Mouse (Mus musculus): ENCODE results near the gene Gm10803. TPM values are rescaled to one million over a fixed set of nuclear protein-coding genes. Genes with fewer than 3 reads are reported as not detected.

Gene Gm10803
- polyA plus RNA-seq, 1 experiment from 2014 or later, result not detected

DNA sequence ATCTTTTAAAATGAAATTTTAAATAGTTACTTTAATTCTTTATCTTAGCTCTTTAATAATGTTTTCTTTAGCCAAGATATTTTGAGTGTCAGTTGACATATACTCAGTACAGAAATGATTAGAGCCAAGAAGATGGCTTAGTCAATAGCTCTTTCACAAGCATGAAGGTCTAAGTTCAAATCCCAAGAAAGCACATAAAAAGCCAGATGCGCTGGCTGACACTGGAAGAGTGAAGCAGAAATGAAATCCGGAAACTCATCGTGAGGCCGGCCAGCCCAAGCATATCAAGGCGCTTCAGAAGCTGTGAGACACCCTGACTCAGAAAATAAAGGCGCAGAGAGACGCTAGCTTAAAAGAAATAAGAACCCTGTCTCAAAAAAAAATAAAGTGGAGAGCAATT, 26.5 kb upstream of the Gm10803 start:
- 87% methylated on average over 7 of the region's 7 CpGs for WGBS
- H3K4me1 ChIP-seq (ENCODE audit: control insufficient read depth, insufficient read depth, low read length), result peaks cover 12% of the 10 kb centered on the region
- no peak overlapping the region for H3K27ac ChIP-seq (replicated peaks; ENCODE audit: low read depth, low read length)
- no peak overlapping the region for H3K4me2 ChIP-seq (ENCODE audit: low read depth, low read length)
- H3K36me3 ChIP-seq (ENCODE audit: control insufficient read depth, insufficient read depth, low read length), result no peaks in the 10 kb centered on the region
- H3K9me3 ChIP-seq (ENCODE audit: control insufficient read depth, low read length), result no peaks in the 10 kb centered on the region
- H3K9ac ChIP-seq (ENCODE audit: low read depth, low read length), result no peak overlapping the region
- H3K27me3 ChIP-seq (replicated peaks; ENCODE audit: control insufficient read depth, insufficient read depth, low read length), result no peaks in the 10 kb centered on the region
- ATAC-seq (ENCODE audit: low read depth) (no peak), DNase-seq (ENCODE audit: low spot score) (no peak)
- H3K4me3 ChIP-seq (ENCODE audit: low read depth, low read length), result no peak overlapping the region

DNA sequence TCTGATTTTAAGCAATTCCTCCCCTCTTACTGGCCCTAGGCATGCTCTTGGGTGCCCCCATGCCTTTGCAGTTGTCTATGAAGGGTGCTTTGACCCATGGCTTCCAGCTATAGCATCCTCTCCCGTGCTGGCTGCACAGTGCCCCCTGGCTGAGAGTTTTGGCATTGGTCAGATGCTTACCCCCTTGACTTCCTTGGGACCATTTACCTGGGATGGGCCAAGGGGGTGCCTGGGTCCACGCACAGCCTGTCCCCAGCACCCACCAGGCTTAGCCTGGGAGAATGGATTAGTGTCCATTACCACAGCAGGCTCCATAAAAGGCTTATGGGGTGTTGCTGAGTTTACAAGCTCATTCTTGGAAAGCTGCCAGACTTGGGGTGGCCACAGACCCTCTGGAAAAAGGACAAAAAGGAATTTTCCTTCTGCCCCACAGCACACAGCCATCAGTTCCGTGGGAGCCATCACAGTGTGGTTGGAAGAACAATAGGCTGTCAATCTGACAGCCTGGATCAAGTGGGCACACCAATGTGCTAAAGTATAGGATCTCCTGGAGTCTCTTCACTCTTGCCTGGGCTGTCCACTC, 22.9 kb upstream of the Gm10803 start:
- H3K27ac ChIP-seq (replicated peaks; ENCODE audit: low read depth, low read length), result peak overlapping the region; percentile 19
- WGBS, result 52% methylated on average over 3 of the region's 3 CpGs
- H3K36me3 ChIP-seq (ENCODE audit: control insufficient read depth, insufficient read depth, low read length), result no peaks in the 10 kb centered on the region
- H3K4me3 ChIP-seq (ENCODE audit: low read depth, low read length), result no peak overlapping the region
- H3K4me1 ChIP-seq (ENCODE audit: control insufficient read depth, insufficient read depth, low read length), result peaks cover 12% of the 10 kb centered on the region
- H3K27me3 ChIP-seq (replicated peaks; ENCODE audit: control insufficient read depth, insufficient read depth, low read length), result no peaks in the 10 kb centered on the region
- no peak overlapping the region for H3K9ac ChIP-seq (ENCODE audit: low read depth, low read length)
- no peak overlapping the region for H3K4me2 ChIP-seq (ENCODE audit: low read depth, low read length)
- ATAC-seq (ENCODE audit: low read depth) (peak; percentile 45; the same call in 1 of the 2 replicates), DNase-seq (ENCODE audit: low spot score) (peak; percentile 34)
- H3K9me3 ChIP-seq (ENCODE audit: control insufficient read depth, low read length), result no peaks in the 10 kb centered on the region

DNA sequence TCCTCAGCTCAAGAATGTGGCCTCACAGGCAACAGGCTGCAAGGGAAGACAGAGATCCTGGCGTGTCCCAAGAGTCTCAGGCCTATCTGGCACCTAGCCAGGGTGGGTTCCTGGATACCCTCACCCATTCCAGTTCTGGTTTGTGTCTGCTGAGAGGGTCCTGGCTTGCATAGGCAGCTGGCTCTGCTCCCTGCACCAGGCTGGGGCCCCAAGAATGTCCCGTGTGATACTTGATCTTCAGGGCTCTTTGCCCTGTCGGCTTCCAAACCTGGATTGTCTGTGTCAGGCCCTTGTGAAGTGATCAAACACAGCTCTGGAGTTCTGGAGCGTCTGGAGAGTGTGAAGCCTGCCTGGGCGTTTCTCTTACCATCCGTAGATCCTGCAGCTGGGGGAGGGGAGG, 22.2 kb upstream of the Gm10803 start:
- Histone ChIP-seq H3K4me1 (ENCODE audit: control insufficient read depth, insufficient read depth, low read length) (peaks cover 12% of the 10 kb centered on the region), H3K36me3 (ENCODE audit: control insufficient read depth, insufficient read depth, low read length) (no peaks in the 10 kb centered on the region), H3K27me3 (replicated peaks; ENCODE audit: control insufficient read depth, insufficient read depth, low read length) (no peaks in the 10 kb centered on the region), H3K27ac (replicated peaks; ENCODE audit: low read depth, low read length) (peak overlapping the region; percentile 19), H3K4me3 (ENCODE audit: low read depth, low read length) (no peak overlapping the region), H3K9ac (ENCODE audit: low read depth, low read length) (no peak overlapping the region), H3K9me3 (ENCODE audit: control insufficient read depth, low read length) (no peaks in the 10 kb centered on the region), H3K4me2 (ENCODE audit: low read depth, low read length) (no peak overlapping the region)
- peak; percentile 54 for ATAC-seq (ENCODE audit: low read depth)
- WGBS, result 9% methylated on average over 6 of the region's 6 CpGs
- DNase-seq (ENCODE audit: low spot score), result peak; percentile 46

DNA sequence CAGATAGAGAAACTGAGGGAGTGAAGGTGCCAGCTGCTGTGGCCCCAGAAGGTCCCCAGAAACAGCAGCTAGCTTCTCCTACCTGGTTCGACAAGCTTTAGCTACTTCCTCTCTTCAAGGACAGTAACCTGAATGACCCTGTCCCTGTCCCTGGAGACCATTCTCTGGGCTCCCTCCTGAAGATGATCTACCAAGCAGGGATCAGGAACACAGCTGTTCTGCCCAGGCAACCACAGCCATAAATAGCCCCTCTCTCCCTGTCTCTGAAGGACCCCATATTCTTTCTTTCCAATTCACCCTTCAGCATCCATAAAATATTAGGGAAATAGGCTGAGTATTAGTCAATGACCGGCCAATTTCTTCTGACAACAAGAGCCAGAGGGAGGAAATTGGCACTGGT, 18.6 kb upstream of the Gm10803 start:
- H3K4me3 ChIP-seq (ENCODE audit: low read depth, low read length), result no peak overlapping the region
- no peak overlapping the region for H3K9ac ChIP-seq (ENCODE audit: low read depth, low read length)
- H3K36me3 ChIP-seq (ENCODE audit: control insufficient read depth, insufficient read depth, low read length), result no peaks in the 10 kb centered on the region
- WGBS, result 69% methylated on average over 2 of the region's 2 CpGs
- no peak for DNase-seq (ENCODE audit: low spot score)
- H3K27ac ChIP-seq (replicated peaks; ENCODE audit: low read depth, low read length), result no peak overlapping the region
- H3K4me1 ChIP-seq (ENCODE audit: control insufficient read depth, insufficient read depth, low read length), result peaks cover 12% of the 10 kb centered on the region
- ATAC-seq (ENCODE audit: low read depth), result no peak
- no peaks in the 10 kb centered on the region for H3K9me3 ChIP-seq (ENCODE audit: control insufficient read depth, low read length)
- H3K4me2 ChIP-seq (ENCODE audit: low read depth, low read length), result no peak overlapping the region
- H3K27me3 ChIP-seq (replicated peaks; ENCODE audit: control insufficient read depth, insufficient read depth, low read length), result no peaks in the 10 kb centered on the region

DNA sequence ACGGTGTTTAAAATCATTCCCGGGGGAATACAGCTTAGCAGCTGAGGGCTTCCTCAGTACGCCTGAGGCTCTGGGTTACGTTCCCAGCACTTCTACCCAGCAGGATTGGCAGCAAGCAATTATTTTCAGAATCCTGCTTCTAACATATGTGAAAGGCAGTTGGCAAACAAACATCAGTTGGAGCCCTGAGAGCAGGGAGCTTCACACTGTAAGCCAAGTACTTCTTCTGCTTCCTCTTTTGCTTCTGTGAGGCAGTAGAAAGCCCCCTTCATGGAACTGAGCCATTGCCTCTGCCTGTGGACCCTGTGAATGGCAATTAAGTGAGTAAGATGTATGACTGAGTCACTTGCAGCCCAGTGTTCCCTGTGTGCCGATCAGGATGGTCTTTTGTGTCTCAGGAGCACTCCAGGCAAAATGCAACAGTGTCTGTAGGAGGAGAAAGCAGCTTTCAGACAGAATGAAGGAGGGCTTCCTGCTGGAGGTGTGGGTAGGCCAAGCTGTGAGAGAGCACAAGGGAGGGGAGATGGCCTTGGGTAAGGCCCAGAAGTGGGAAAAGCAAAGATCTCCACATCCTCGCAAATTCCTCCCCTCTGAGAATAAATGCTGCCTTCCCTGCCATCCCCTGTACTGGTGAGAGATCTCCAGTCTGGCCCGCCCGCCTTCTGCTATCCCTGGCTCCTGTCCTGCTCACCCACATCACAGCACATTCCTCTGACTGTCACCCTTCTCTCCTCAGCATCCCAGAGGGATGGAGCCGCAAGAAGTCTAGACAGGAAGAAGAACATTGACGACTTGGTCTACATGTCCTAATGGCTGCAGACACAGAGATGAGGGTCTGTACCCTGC, 7.5 kb upstream of the Gm10803 start:
- 39% methylated on average over 10 of the region's 10 CpGs for WGBS
- Histone ChIP-seq H3K4me3 (ENCODE audit: low read depth, low read length) (no peak overlapping the region), H3K9me3 (ENCODE audit: control insufficient read depth, low read length) (no peaks in the 10 kb centered on the region), H3K4me1 (ENCODE audit: control insufficient read depth, insufficient read depth, low read length) (peaks cover 15% of the 10 kb centered on the region), H3K27me3 (replicated peaks; ENCODE audit: control insufficient read depth, insufficient read depth, low read length) (no peaks in the 10 kb centered on the region), H3K4me2 (ENCODE audit: low read depth, low read length) (no peak overlapping the region), H3K36me3 (ENCODE audit: control insufficient read depth, insufficient read depth, low read length) (no peaks in the 10 kb centered on the region), H3K9ac (ENCODE audit: low read depth, low read length) (no peak overlapping the region), H3K27ac (replicated peaks; ENCODE audit: low read depth, low read length) (no peak overlapping the region)
- DNase-seq (ENCODE audit: low spot score), result no peak
- ATAC-seq (ENCODE audit: low read depth), result no peak

DNA sequence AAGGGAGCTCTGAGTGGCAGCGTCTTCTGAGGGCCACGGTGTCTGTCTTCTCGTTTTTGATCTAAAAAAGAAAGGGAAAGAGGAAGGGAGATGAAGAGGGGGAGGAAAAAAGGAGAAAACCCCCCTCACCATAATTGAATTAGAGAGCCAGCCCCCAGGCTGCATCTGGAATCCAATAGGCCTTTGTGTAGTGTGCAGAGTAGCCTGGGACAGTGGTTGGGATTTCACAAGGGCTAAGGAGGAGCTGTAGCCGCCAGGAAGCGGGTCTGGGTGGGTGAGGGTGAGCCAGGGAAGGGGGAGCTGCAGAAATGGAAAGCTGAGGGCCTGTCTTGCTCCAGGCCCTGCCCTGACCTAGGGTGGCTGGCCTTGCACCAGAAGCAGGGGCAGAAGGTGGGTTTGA, 6.5 kb upstream of the Gm10803 start:
- WGBS, result 24% methylated on average over 5 of the region's 5 CpGs
- H3K27ac ChIP-seq (replicated peaks; ENCODE audit: low read depth, low read length), result no peak overlapping the region
- ATAC-seq (ENCODE audit: low read depth) (no peak), DNase-seq (ENCODE audit: low spot score) (no peak)
- H3K9me3 ChIP-seq (ENCODE audit: control insufficient read depth, low read length), result no peaks in the 10 kb centered on the region
- H3K36me3 ChIP-seq (ENCODE audit: control insufficient read depth, insufficient read depth, low read length), result no peaks in the 10 kb centered on the region
- H3K4me1 ChIP-seq (ENCODE audit: control insufficient read depth, insufficient read depth, low read length), result peaks cover 15% of the 10 kb centered on the region
- H3K4me3 ChIP-seq (ENCODE audit: low read depth, low read length), result no peak overlapping the region
- H3K9ac ChIP-seq (ENCODE audit: low read depth, low read length), result no peak overlapping the region
- H3K4me2 ChIP-seq (ENCODE audit: low read depth, low read length), result no peak overlapping the region
- H3K27me3 ChIP-seq (replicated peaks; ENCODE audit: control insufficient read depth, insufficient read depth, low read length), result no peaks in the 10 kb centered on the region

DNA sequence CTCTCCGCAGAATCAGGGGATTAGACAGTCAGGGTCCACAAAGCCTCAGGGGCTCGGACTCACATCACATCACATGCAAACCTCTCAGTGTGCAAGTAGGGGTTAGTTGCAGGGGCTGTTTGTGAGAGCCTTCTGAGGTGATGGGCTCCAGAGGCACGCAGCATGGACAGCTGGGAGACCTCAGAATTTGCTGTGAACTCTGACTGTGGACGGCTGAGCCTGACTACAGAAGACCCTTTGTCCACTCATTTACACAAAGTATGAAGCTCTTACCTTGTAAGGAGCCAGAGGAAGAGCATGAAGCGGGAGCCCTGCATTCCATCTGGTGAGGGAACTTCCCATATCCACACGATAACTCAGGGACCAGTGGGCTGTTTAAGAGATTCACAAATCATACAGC, 5.3 kb downstream of the Gm10803 start:
- Histone ChIP-seq H3K4me2 (ENCODE audit: low read depth, low read length) (no peak overlapping the region), H3K36me3 (ENCODE audit: control insufficient read depth, insufficient read depth, low read length) (no peaks in the 10 kb centered on the region), H3K27me3 (replicated peaks; ENCODE audit: control insufficient read depth, insufficient read depth, low read length) (no peaks in the 10 kb centered on the region), H3K27ac (replicated peaks; ENCODE audit: low read depth, low read length) (no peak overlapping the region), H3K9ac (ENCODE audit: low read depth, low read length) (no peak overlapping the region), H3K9me3 (ENCODE audit: control insufficient read depth, low read length) (no peaks in the 10 kb centered on the region), H3K4me1 (ENCODE audit: control insufficient read depth, insufficient read depth, low read length) (peaks cover 9% of the 10 kb centered on the region), H3K4me3 (ENCODE audit: low read depth, low read length) (no peak overlapping the region)
- DNase-seq (ENCODE audit: low spot score), result no peak
- ATAC-seq (ENCODE audit: low read depth), result peak; percentile 15; the same call in 1 of the 2 replicates
- WGBS, result 17% methylated on average over 6 of the region's 6 CpGs

DNA sequence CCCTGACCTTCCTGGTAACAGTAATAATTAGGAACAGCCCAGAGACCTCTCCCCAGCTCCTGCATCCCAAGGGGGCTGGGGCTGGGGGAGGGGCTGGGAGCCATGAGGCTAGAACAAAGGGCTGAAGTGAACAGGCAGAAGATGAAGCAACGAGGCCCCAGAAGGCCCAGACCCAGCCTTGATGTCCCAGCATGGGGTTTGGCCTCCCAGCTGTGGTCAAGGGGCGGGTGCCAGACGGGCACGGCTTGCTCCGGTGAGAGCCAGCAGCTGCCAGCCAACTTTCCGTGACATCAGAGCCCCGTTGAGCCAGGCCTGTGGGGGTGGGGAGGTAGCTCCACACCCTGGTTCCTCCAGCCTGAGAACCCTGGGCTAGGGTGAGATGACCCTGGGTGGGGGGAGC, 7.3 kb downstream of the Gm10803 start:
- 0 out of 2 replicates have a peak overlapping the region, but pooled peaks have one; percentile 8 for H3K27ac ChIP-seq (replicated peaks; ENCODE audit: low read depth, low read length)
- WGBS, result 30% methylated on average over 5 of the region's 7 CpGs
- no peak overlapping the region for H3K9ac ChIP-seq (ENCODE audit: low read depth, low read length)
- H3K4me3 ChIP-seq (ENCODE audit: low read depth, low read length), result no peak overlapping the region
- DNase-seq (ENCODE audit: low spot score) (peak; percentile 54), ATAC-seq (ENCODE audit: low read depth) (no peak)
- H3K9me3 ChIP-seq (ENCODE audit: control insufficient read depth, low read length), result no peaks in the 10 kb centered on the region
- H3K27me3 ChIP-seq (replicated peaks; ENCODE audit: control insufficient read depth, insufficient read depth, low read length), result no peaks in the 10 kb centered on the region
- H3K36me3 ChIP-seq (ENCODE audit: control insufficient read depth, insufficient read depth, low read length), result no peaks in the 10 kb centered on the region
- no peak overlapping the region for H3K4me2 ChIP-seq (ENCODE audit: low read depth, low read length)
- peaks cover 9% of the 10 kb centered on the region for H3K4me1 ChIP-seq (ENCODE audit: control insufficient read depth, insufficient read depth, low read length)
